Mouse (Mus musculus) C2C12 (cell line): ENCODE data around the gene B3gnt3.

Experiments
- CEBPB ChIP-seq: IDR thresholded peaks from one replicate; pipeline ENCODE4 v1.6.1; 2011; ENCODE audit warnings: low read depth, mild to moderate bottlenecking, control low read depth, moderate library complexity
- CTCF ChIP-seq: IDR thresholded peaks from one replicate; pipeline ENCODE4 v1.5.1; 2011; ENCODE audit not compliant: control insufficient read depth, insufficient read depth, insufficient read length
- MAX ChIP-seq: IDR thresholded peaks from one replicate; pipeline ENCODE4 v1.6.1; 2011; ENCODE audit warnings: mild to moderate bottlenecking, control low read depth
- MYOD1 ChIP-seq: IDR thresholded peaks from one replicate; pipeline ENCODE4 v1.6.1; 2011; ENCODE audit warnings: low read depth; ENCODE audit not compliant: control insufficient read depth, insufficient read length
- MYOG ChIP-seq: IDR thresholded peaks from one replicate; pipeline ENCODE4 v1.6.1; 2011; ENCODE audit not compliant: control insufficient read depth, insufficient read length; ENCODE audit errors: extremely low read depth
- USF1 ChIP-seq: IDR thresholded peaks from one replicate; pipeline ENCODE4 v1.6.1; 2011; ENCODE audit warnings: low read depth, mild to moderate bottlenecking, control low read depth, moderate library complexity

- no peak for TF ChIP-seq CTCF
- no peak for TF ChIP-seq CEBPB
- TF ChIP-seq USF1 = no peak
- no peak for TF ChIP-seq MAX
- TF ChIP-seq MYOG = no peak
- TF ChIP-seq MYOD1 = no peak
These were observed 43.7 kb upstream of the B3gnt3 start for GRCm38 (mm10) chr8:71745322-71745721.
